Mouse (Mus musculus) kidney, adult 2 months (tissue): Measurements from ENCODE around the gene Tnnt1. TPM values are rescaled to one million over a fixed set of nuclear protein-coding genes. Genes with fewer than 3 reads are reported as not detected.
"Not testable (repeated sequence)": the region's sequence is repeated elsewhere in the genome, so short reads cannot be mapped to it uniquely, and the experiment has no call there.

Experiments
- DNase-seq: peaks from one replicate; pipeline ENCODE4 v3.0.0; 2021
- H3K27ac ChIP-seq: fragments of 200-500 bp; 2 replicates; pipeline ENCODE4 v1.5.1; 2012; ENCODE audit warnings: low read depth, low read length, control low read depth, inconsistent platforms; ENCODE audit not compliant: insufficient read depth
- H3K27me3 ChIP-seq: fragments of 200-500 bp; replicated peaks from 2 replicates; pipeline ENCODE4 v1.6.1; 2012; ENCODE audit warnings: mild to moderate bottlenecking, moderate library complexity, low read length, inconsistent platforms; ENCODE audit not compliant: control insufficient read depth, insufficient read depth
- H3K36me3 ChIP-seq: fragments of 200-500 bp; 2 replicates; pipeline ENCODE4 v1.6.1; 2012; ENCODE audit warnings: mild to moderate bottlenecking, moderate library complexity, low read length, inconsistent platforms; ENCODE audit not compliant: control insufficient read depth, insufficient read depth
- H3K4me1 ChIP-seq: fragments of 200-500 bp; 2 replicates; pipeline ENCODE4 v1.6.1; 2011; ENCODE audit warnings: low read length; ENCODE audit not compliant: control insufficient read depth, insufficient read depth
- H3K4me3 ChIP-seq: fragments of 200-500 bp; 2 replicates; pipeline ENCODE4 v1.5.1; 2011; ENCODE audit warnings: mild to moderate bottlenecking, low read depth, low read length, control low read depth; ENCODE audit not compliant: insufficient read depth
- CTCF ChIP-seq: fragments of 200-500 bp; conservative IDR thresholded peaks from 2 replicates; pipeline ENCODE4 v1.5.1; 2011; ENCODE audit warnings: low read depth, mild to moderate bottlenecking, control low read depth, low read length, moderate library complexity, mixed read lengths; ENCODE audit not compliant: insufficient read depth, insufficient read length
- POLR2A ChIP-seq: fragments of 200-500 bp; IDR thresholded peaks from one replicate; pipeline ENCODE4 v1.6.1; 2011; ENCODE audit warnings: low read depth, low read length, control low read depth
- WGBS: fragments of 180-500 bp; shearing (Covaris S2); methylation state at CpG from one replicate; pipeline ENCODE4 v1.1.7; 2018; 5-methylcytosine and 5-hydroxymethylcytosine counted together
- polyA plus RNA-seq: library from polyadenylated mRNA; depleted of rRNA; stranded (reverse); fragments of >200 nt; gene quantifications from 2 replicates; pipeline ENCODE4 v1.2.3, GENCODE M21; 2012

Gene Tnnt1
- polyA plus RNA-seq, 1 experiment = 3.9 TPM

GRCm38 (mm10) chr7:4527302-4527689 is 11.1 kb upstream of the Tnnt1 start:
- Histone ChIP-seq H3K27ac (no peak overlapping the region), H3K36me3 (no peaks in the 10 kb centered on the region), H3K27me3 (no peaks in the 10 kb centered on the region), H3K4me3 (no peak overlapping the region), H3K4me1 (no peaks in the 10 kb centered on the region)
- DNase-seq = no peak
- TF ChIP-seq POLR2A (no peak), CTCF (no peak)
- 64% methylated on average over 18 of the region's 18 CpGs for WGBS

- TF ChIP-seq CTCF (peak; percentile 62), POLR2A (no peak)
- Histone ChIP-seq H3K36me3 (no peaks in the 10 kb centered on the region), H3K4me3 (peak overlapping the region; percentile 39), H3K27me3 (no peaks in the 10 kb centered on the region), H3K4me1 (no peaks in the 10 kb centered on the region), H3K27ac (no peak overlapping the region)
- 24% methylated on average over 40 of the region's 40 CpGs for WGBS
- DNase-seq = peak; percentile 74
These were observed 10.4 kb upstream of the Tnnt1 start for GRCm38 (mm10) chr7:4526341-4527301.

GRCm38 (mm10) chr7:4524212-4524922 is 8.2 kb upstream of the Tnnt1 start, which contains the start of gene Tnni3:
TSS of gene Tnni3 (minus strand) at chr7:4524229.
- not testable (repeated sequence) for H3K27ac ChIP-seq, H3K4me1 ChIP-seq, H3K36me3 ChIP-seq, H3K27me3 ChIP-seq, H3K4me3 ChIP-seq
- 65% methylated on average over 15 of the region's 15 CpGs for WGBS
- peak; percentile 75 for TF ChIP-seq CTCF
- peak; percentile 45 for DNase-seq

- no peak for TF ChIP-seq CTCF
- no peak for TF ChIP-seq POLR2A
- no peak overlapping the region for H3K4me3 ChIP-seq
- 86% methylated on average over 33 of the region's 33 CpGs for WGBS
These were observed 7.3 kb upstream of the Tnnt1 start for GRCm38 (mm10) chr7:4523205-4524130.

GRCm38 (mm10) chr7:4522292-4522691 is 6.1 kb upstream of the Tnnt1 start:
- no peak for TF ChIP-seq CTCF
- no peak for TF ChIP-seq POLR2A
- no peak for DNase-seq
- Histone ChIP-seq H3K27me3 (no peaks in the 10 kb centered on the region), H3K4me3 (no peak overlapping the region), H3K4me1 (no peaks in the 10 kb centered on the region), H3K27ac (no peak overlapping the region), H3K36me3 (no peaks in the 10 kb centered on the region)
- 73% methylated on average over 6 of the region's 6 CpGs for WGBS

More at GRCm38 (mm10) chr7:4523205-4524130, 7.3 kb upstream of the Tnnt1 start:
- H3K4me1 ChIP-seq = no peaks in the 10 kb centered on the region
- H3K27ac ChIP-seq = no peak overlapping the region
- H3K36me3 ChIP-seq = no peaks in the 10 kb centered on the region
- no peak for DNase-seq
- no peaks in the 10 kb centered on the region for H3K27me3 ChIP-seq

- no peak overlapping the region for H3K4me3 ChIP-seq
- H3K4me1 ChIP-seq = no peaks in the 10 kb centered on the region
- H3K27ac ChIP-seq = no peak overlapping the region
- no peaks in the 10 kb centered on the region for H3K27me3 ChIP-seq
- no peak for DNase-seq
- 37% methylated on average over 32 of the region's 32 CpGs for WGBS
- no peak for TF ChIP-seq CTCF
- no peak for TF ChIP-seq POLR2A
- H3K36me3 ChIP-seq = no peaks in the 10 kb centered on the region
These were observed 5.2 kb upstream of the Tnnt1 start for GRCm38 (mm10) chr7:4521231-4522003.
